Mouse (Mus musculus) limb, embryonic 11.5 days (tissue): ENCODE measurements around the gene Grm3. TPM values are rescaled to one million over a fixed set of nuclear protein-coding genes. Genes with fewer than 3 reads are reported as not detected.

ENCODE experiments used
- ATAC-seq: fragments of 200-750 bp; cut with Nextera tagmentation; 2 replicates; pipeline ENCODE4 v1.8.0; 2017; ENCODE audit warnings: low read depth; ENCODE audit not compliant: insufficient number of reproducible peaks, low FRiP score, low TSS enrichment
- DNase-seq: peaks from one replicate; pipeline ENCODE4 v3.0.0-alpha.2; 2015; ENCODE audit warnings: low spot score
- H3K27ac ChIP-seq: fragments of 300-500 bp; sonication (generic); replicated peaks from 2 replicates; pipeline ENCODE4 v1.5.1; 2014; ENCODE audit warnings: low read depth, mild to moderate bottlenecking, low read length
- H3K27me3 ChIP-seq: fragments of 300-500 bp; sonication (generic); 2 replicates; pipeline ENCODE4 v1.6.1; 2014; ENCODE audit warnings: mild to moderate bottlenecking, low read length, mixed read lengths; ENCODE audit not compliant: control insufficient read depth, insufficient read depth
- H3K36me3 ChIP-seq: fragments of 300-500 bp; sonication (generic); 2 replicates; pipeline ENCODE4 v1.6.1; 2014; ENCODE audit warnings: mild to moderate bottlenecking, low read length, moderate library complexity, mixed read lengths; ENCODE audit not compliant: control insufficient read depth, insufficient read depth
- H3K4me1 ChIP-seq: fragments of 300-500 bp; sonication (generic); 2 replicates; pipeline ENCODE4 v1.6.1; 2014; ENCODE audit warnings: low read length, mixed read lengths; ENCODE audit not compliant: control insufficient read depth, insufficient read depth
- H3K4me2 ChIP-seq: fragments of 300-500 bp; sonication (generic); 2 replicates; pipeline ENCODE4 v1.6.1; 2014; ENCODE audit warnings: low read depth, mild to moderate bottlenecking, moderate library complexity; ENCODE audit not compliant: severe bottlenecking
- H3K4me3 ChIP-seq: fragments of 300-500 bp; sonication (generic); 2 replicates; pipeline ENCODE4 v1.5.1; 2014; ENCODE audit warnings: low read depth, low read length
- H3K9ac ChIP-seq: fragments of 300-500 bp; sonication (generic); 2 replicates; pipeline ENCODE4 v1.6.1; 2014; ENCODE audit warnings: mild to moderate bottlenecking, low read length
- H3K9me3 ChIP-seq: fragments of 300-500 bp; sonication (generic); 2 replicates; pipeline ENCODE4 v1.6.1; 2016; ENCODE audit warnings: low read length; ENCODE audit not compliant: control insufficient read depth
- WGBS: fragments of 180-500 bp; shearing (Covaris S2); extraction: QIAGEN DNeasy Blood & Tissue Kit; methylation state at CpG from one replicate; pipeline ENCODE4 v1.1.7; 2014; 5-methylcytosine and 5-hydroxymethylcytosine counted together
- polyA plus RNA-seq: library from polyadenylated mRNA; unstranded; fragments of >200 nt; fragmentation: Nextera tagmentation; extraction: Ambion mirVana; gene quantifications from 2 replicates; pipeline ENCODE4 v1.2.1, GENCODE M21; 2014

Grm3 gene
- polyA plus RNA-seq, 1 experiment from 2014 or later: not detected

- WGBS: 59% methylated on average over 2 of the region's 2 CpGs
- Histone ChIP-seq H3K27ac (no peak overlapping the region), H3K9me3 (no peaks in the 10 kb centered on the region), H3K4me3 (no peak overlapping the region), H3K4me2 (no peak overlapping the region), H3K36me3 (no peaks in the 10 kb centered on the region), H3K27me3 (no peaks in the 10 kb centered on the region), H3K9ac (no peak overlapping the region), H3K4me1 (no peaks in the 10 kb centered on the region)
- ATAC-seq: no peak
- no peak for DNase-seq
Observed at GRCm38 (mm10) chr5:9579021-9579420, 145.9 kb downstream of the Grm3 start.

- DNase-seq (no peak), ATAC-seq (no peak)
- Histone ChIP-seq H3K4me2 (no peak overlapping the region), H3K9me3 (no peaks in the 10 kb centered on the region), H3K27me3 (no peaks in the 10 kb centered on the region), H3K4me3 (no peak overlapping the region), H3K36me3 (no peaks in the 10 kb centered on the region), H3K4me1 (no peaks in the 10 kb centered on the region), H3K27ac (no peak overlapping the region), H3K9ac (no peak overlapping the region)
- WGBS: 86% methylated on average over 2 of the region's 2 CpGs
Observed at GRCm38 (mm10) chr5:9578571-9578970, 146.4 kb downstream of the Grm3 start.

- no peak overlapping the region for H3K9ac ChIP-seq
- no peaks in the 10 kb centered on the region for H3K36me3 ChIP-seq
- H3K27me3 ChIP-seq: no peaks in the 10 kb centered on the region
- H3K9me3 ChIP-seq: no peaks in the 10 kb centered on the region
- 89% methylated on average over 6 of the region's 6 CpGs for whole genome bisulfite sequencing
- ATAC-seq: no peak
- no peak overlapping the region for H3K4me3 ChIP-seq
- H3K27ac ChIP-seq: no peak overlapping the region
- H3K4me2 ChIP-seq: no peak overlapping the region
- H3K4me1 ChIP-seq: no peaks in the 10 kb centered on the region
- no peak for DNase-seq
Observed at GRCm38 (mm10) chr5:9570946-9571345, 154.0 kb downstream of the Grm3 start.

GRCm38 (mm10) chr5:9557706-9558105, 167.3 kb downstream of the Grm3 start:
- no peak for ATAC-seq
- Histone ChIP-seq H3K36me3 (no peaks in the 10 kb centered on the region), H3K27ac (no peak overlapping the region), H3K4me2 (no peak overlapping the region), H3K4me1 (no peaks in the 10 kb centered on the region), H3K27me3 (no peaks in the 10 kb centered on the region), H3K9me3 (no peaks in the 10 kb centered on the region), H3K9ac (no peak overlapping the region), H3K4me3 (no peak overlapping the region)
- WGBS: 52% methylated on average over 3 of the region's 3 CpGs
- DNase-seq: no peak

GRCm38 (mm10) chr5:9540822-9541557, 184.0 kb downstream of the Grm3 start:
- WGBS: 36% methylated on average over 8 of the region's 8 CpGs
- Histone ChIP-seq H3K27ac (no peak overlapping the region), H3K4me1 (no peaks in the 10 kb centered on the region), H3K9me3 (no peaks in the 10 kb centered on the region), H3K36me3 (no peaks in the 10 kb centered on the region), H3K27me3 (no peaks in the 10 kb centered on the region), H3K9ac (no peak overlapping the region), H3K4me3 (no peak overlapping the region), H3K4me2 (no peak overlapping the region)
- ATAC-seq (no peak), DNase-seq (peak; percentile 36)

GRCm38 (mm10) chr5:9525507-9525906, 199.5 kb downstream of the Grm3 start:
- Histone ChIP-seq H3K27ac (no peak overlapping the region), H3K9ac (no peak overlapping the region), H3K4me2 (no peak overlapping the region), H3K4me1 (no peaks in the 10 kb centered on the region), H3K36me3 (no peaks in the 10 kb centered on the region), H3K27me3 (no peaks in the 10 kb centered on the region), H3K4me3 (no peak overlapping the region), H3K9me3 (no peaks in the 10 kb centered on the region)
- no peak for ATAC-seq
- 82% methylated on average over 4 of the region's 4 CpGs for WGBS
- DNase-seq: no peak

GRCm38 (mm10) chr5:9511027-9511426, 213.9 kb downstream of the Grm3 start:
- 84% methylated on average over 1 of the region's 1 CpGs for WGBS
- ATAC-seq: no peak
- Histone ChIP-seq H3K27me3 (no peaks in the 10 kb centered on the region), H3K4me2 (no peak overlapping the region), H3K9ac (no peak overlapping the region), H3K4me3 (no peak overlapping the region), H3K36me3 (no peaks in the 10 kb centered on the region), H3K4me1 (no peaks in the 10 kb centered on the region), H3K9me3 (no peaks in the 10 kb centered on the region), H3K27ac (no peak overlapping the region)
- DNase-seq: no peak

GRCm38 (mm10) chr5:9497235-9497634, 227.7 kb downstream of the Grm3 start:
- no peak overlapping the region for H3K4me3 ChIP-seq
- no peak overlapping the region for H3K4me2 ChIP-seq
- no peaks in the 10 kb centered on the region for H3K9me3 ChIP-seq
- H3K4me1 ChIP-seq: no peaks in the 10 kb centered on the region
- WGBS: 68% methylated on average over 4 of the region's 4 CpGs
- DNase-seq (no peak), ATAC-seq (no peak)
- no peaks in the 10 kb centered on the region for H3K27me3 ChIP-seq
- H3K36me3 ChIP-seq: no peaks in the 10 kb centered on the region
- H3K9ac ChIP-seq: no peak overlapping the region
- H3K27ac ChIP-seq: no peak overlapping the region

GRCm38 (mm10) chr5:9495456-9495855, 229.5 kb downstream of the Grm3 start:
- ATAC-seq (no peak), DNase-seq (no peak)
- no peak overlapping the region for H3K27ac ChIP-seq
- no peaks in the 10 kb centered on the region for H3K36me3 ChIP-seq
- H3K4me2 ChIP-seq: no peak overlapping the region
- H3K27me3 ChIP-seq: no peaks in the 10 kb centered on the region
- H3K9me3 ChIP-seq: no peaks in the 10 kb centered on the region
- H3K4me3 ChIP-seq: no peak overlapping the region
- no peaks in the 10 kb centered on the region for H3K4me1 ChIP-seq
- whole genome bisulfite sequencing: 14% methylated on average over 5 of the region's 5 CpGs
- no peak overlapping the region for H3K9ac ChIP-seq
